Mouse (Mus musculus) layer of hippocampus, adult 18-20 months (tissue): Measurements from ENCODE around the gene 1700037H04Rik. TPM values are rescaled to one million over a fixed set of nuclear protein-coding genes. Genes with fewer than 3 reads are reported as not detected.
"Not testable (repeated sequence)": the region's sequence is repeated elsewhere in the genome, so short reads cannot be mapped to it uniquely, and the experiment has no call there.

Experiments
- DNase-seq, 2 experiments: peaks; one replicate each; pipeline ENCODE4 v3.0.0; 2022; ENCODE audit warnings: low spot score in 2 of 2
- total RNA-seq, 2 experiments: library from RNA; stranded (reverse); gene quantifications; 2 replicates each; pipeline ENCODE4 v1.2.3; 2021

1700037H04Rik gene
- total RNA-seq, 2 experiments from 2014 or later, result 57.7 to 60.0 TPM

- no peak for DNase-seq
Observed at GRCm38 (mm10) chr2:131128636-131129157, 31.2 kb downstream of the 1700037H04Rik start.

- DNase-seq, result no peak
Observed at GRCm38 (mm10) chr2:131128211-131128610, 31.7 kb downstream of the 1700037H04Rik start.

- no peak for DNase-seq
Observed at GRCm38 (mm10) chr2:131127161-131127730, 32.6 kb downstream of the 1700037H04Rik start, which contains the start of gene Hspa12b. Gene Hspa12b (plus strand): TSS chr2:131127280.

- no peak for DNase-seq
Observed at GRCm38 (mm10) chr2:131125964-131126815, 33.7 kb downstream of the 1700037H04Rik start.

- DNase-seq, result no peak
Observed at GRCm38 (mm10) chr2:131125157-131125963, 34.5 kb downstream of the 1700037H04Rik start.

GRCm38 (mm10) chr2:131124166-131124565 lies 35.7 kb downstream of the 1700037H04Rik start:
- DNase-seq, result peak; percentile 39 to 48

- DNase-seq, result no peak
Observed at GRCm38 (mm10) chr2:131118968-131119574, 40.8 kb downstream of the 1700037H04Rik start.

GRCm38 (mm10) chr2:131105989-131106388 lies 53.9 kb downstream of the 1700037H04Rik start:
- no peak for DNase-seq

- DNase-seq, result not testable (repeated sequence)
Observed at GRCm38 (mm10) chr2:131105061-131105460, 54.8 kb downstream of the 1700037H04Rik start.

GRCm38 (mm10) chr2:131104021-131104420 lies 55.9 kb downstream of the 1700037H04Rik start:
- DNase-seq, result peak in 1 of 2 experiments; percentile 26

- DNase-seq, result no peak
Observed at GRCm38 (mm10) chr2:131101530-131101929, 58.4 kb downstream of the 1700037H04Rik start.

GRCm38 (mm10) chr2:131097087-131097486 lies 62.8 kb downstream of the 1700037H04Rik start:
- DNase-seq, result no peak

Other genes starting within 250 kb of the 1700037H04Rik start
- 10 to 100 TPM; 61.4 to 65.5 TPM for gene Gfra4, start 117.0 kb downstream of the 1700037H04Rik start, total RNA-seq
- gene Adam33, start 96.3 kb downstream of the 1700037H04Rik start, total RNA-seq, result under 1 TPM; 0.18 to 0.74 TPM
- under 1 TPM; 0.36 to 0.47 TPM for gene Siglec1, start 73.3 kb downstream of the 1700037H04Rik start, total RNA-seq
- 1 to 10 TPM; 6.1 to 8.3 TPM for gene Hspa12b, start 32.8 kb downstream of the 1700037H04Rik start, total RNA-seq
- not detected for gene Gm11037, start 26.6 kb downstream of the 1700037H04Rik start, total RNA-seq
- gene Cenpb, start 20.0 kb upstream of the 1700037H04Rik start, total RNA-seq, result 10 to 100 TPM; 70.4 to 73.5 TPM
- gene Cdc25b, start 26.9 kb upstream of the 1700037H04Rik start, total RNA-seq, result 10 to 100 TPM; 15.5 to 15.9 TPM
- 1 to 10 TPM; 7.2 to 9.0 TPM for gene Spef1, start 27.2 kb upstream of the 1700037H04Rik start, total RNA-seq
- gene Ap5s1, start 47.0 kb upstream of the 1700037H04Rik start, total RNA-seq, result 10 to 100 TPM; 22.1 to 24.4 TPM
- gene Mavs, start 74.0 kb upstream of the 1700037H04Rik start, total RNA-seq, result 1 to 10 TPM; 7.6 to 9.4 TPM
- gene Pank2, start 102.4 kb upstream of the 1700037H04Rik start, total RNA-seq, result 10 to 100 TPM; 51.1 to 60.1 TPM
- gene Rnf24, start 192.8 kb upstream of the 1700037H04Rik start, total RNA-seq, result 10 to 100 TPM; 28.8 to 32.3 TPM